Mouse (Mus musculus): ENCODE measurements around the gene Pusl1. TPM values are rescaled to one million over a fixed set of nuclear protein-coding genes. Genes with fewer than 3 reads are reported as not detected.
A peak's percentile ranks its signal among the peaks of the same experiment; 100 is the strongest.

Pusl1 gene
- total and polyA plus RNA-seq, 3 experiments, result 9.4 to 31.3 (median 10.1) TPM

DNA sequence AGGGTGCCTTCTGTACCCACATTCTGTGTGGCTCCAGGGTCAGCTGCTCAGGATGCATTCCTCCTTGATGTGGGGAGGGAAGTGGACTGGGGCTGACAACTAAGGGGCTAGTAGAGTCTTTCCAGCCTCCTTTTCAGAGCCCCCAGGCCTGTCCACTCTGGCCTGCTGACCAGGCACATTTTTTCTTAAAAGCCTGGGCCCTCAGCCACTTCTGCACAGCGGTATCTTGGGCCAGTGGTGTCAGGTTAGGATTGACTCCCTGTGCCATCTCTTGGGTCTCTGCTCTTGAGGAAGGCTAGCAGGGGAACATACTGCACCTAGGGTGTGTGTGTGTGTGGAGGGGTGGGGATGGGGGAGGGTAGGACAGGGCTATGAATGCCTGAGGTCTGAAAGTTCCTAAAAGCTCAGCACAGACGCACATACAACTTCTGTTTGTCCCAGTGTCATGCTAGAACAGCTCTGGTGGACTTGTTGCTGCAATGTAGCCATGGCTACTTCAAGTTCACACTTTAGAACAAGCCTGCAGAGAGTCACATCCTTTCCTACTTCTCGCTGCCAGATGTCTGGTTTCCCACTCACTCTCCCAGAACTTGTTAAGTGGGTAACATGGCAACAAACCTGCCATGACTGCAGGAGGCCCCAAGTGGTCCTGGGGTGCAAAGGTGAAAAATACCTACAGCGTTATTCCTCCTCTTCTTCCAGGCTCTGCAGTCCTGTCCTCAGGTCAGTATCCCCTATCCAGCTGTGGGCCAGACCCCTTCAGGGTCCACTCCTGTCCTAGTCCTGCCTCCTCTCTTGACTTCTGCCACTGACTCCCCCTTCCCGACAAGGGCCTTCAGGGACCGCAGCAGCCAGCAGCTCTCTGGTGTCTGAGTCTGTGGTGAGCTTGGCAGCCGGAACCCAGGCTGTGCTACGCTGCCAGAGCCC is 51.2 kb downstream of the Pusl1 start:
- intact Hi-C loops (cut with DNase I), result no loop called here
- Histone ChIP-seq H3K36me3 (ENCODE audit: control insufficient read depth, insufficient read depth, low read length) (no peaks in the 10 kb centered on the region), H3K9ac (ENCODE audit: low read depth, low read length) (peak overlapping the region; percentile 80), H3K27ac (peak overlapping the region; percentile 79), H3K79me2 (replicated peaks; ENCODE audit: control insufficient read depth, insufficient read depth, low read length) (no peaks in the 10 kb centered on the region), H3K4me1 (ENCODE audit: control insufficient read depth, insufficient read depth, low read length) (peaks cover 19% of the 10 kb centered on the region), H3K4me3 (peak overlapping the region; percentile 53), H3K27me3 (ENCODE audit: control insufficient read depth, insufficient read depth, low read length) (no peaks in the 10 kb centered on the region)
- 12% methylated on average over 8 of the region's 8 CpGs for whole genome bisulfite sequencing
- TF ChIP-seq POLR2A (IDR thresholded peaks at IDR 0.05; ENCODE audit: insufficient read depth, low read depth, low read length) (no peak), CTCF (IDR thresholded peaks at IDR 0.05) (no peak), EP300 (IDR thresholded peaks at IDR 0.05; ENCODE audit: insufficient read depth, low read depth, low read length) (no peak)
- DNase-seq, result peak in 1 of 2 experiments; percentile 19

DNA sequence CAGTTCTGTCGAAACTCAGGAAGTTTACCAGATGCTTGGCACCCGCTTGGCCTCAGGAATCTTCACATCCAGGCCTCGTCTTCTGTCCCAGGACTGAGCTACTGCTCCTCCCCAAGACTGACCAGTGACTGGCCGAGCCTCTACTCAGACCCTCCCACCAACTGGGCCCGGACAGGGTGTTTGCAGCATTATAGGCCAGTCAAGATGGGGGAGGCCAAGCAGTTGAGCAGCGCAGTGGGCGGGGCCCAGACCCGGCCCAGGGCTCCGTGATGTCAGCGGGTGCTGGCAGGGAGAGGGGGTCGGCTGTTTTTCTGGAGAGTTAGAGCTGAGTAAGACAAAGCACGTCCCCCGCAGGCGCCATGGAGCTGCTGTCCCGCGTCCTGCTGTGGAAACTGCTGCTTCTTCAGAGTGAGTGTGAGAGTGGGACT is 52.1 kb downstream of the Pusl1 start, which contains the start of gene Mxra8:
TSS of gene Mxra8 (plus strand) at position 198 of the 428 bp plus-strand sequence.
- Histone ChIP-seq H3K9ac (ENCODE audit: low read depth, low read length) (peak within 1 kb of the TSS; percentile 80), H3K79me2 (replicated peaks; ENCODE audit: control insufficient read depth, insufficient read depth, low read length) (no peaks in the 10 kb centered on the region), H3K4me1 (ENCODE audit: control insufficient read depth, insufficient read depth, low read length) (peaks cover 19% of the 10 kb centered on the region), H3K27ac (peak within 1 kb of the TSS; percentile 84), H3K36me3 (ENCODE audit: control insufficient read depth, insufficient read depth, low read length) (no peaks in the 10 kb centered on the region), H3K4me3 (peak within 1 kb of the TSS; percentile 53), H3K27me3 (ENCODE audit: control insufficient read depth, insufficient read depth, low read length) (no peaks in the 10 kb centered on the region)
- TF ChIP-seq POLR2A (IDR thresholded peaks at IDR 0.05; ENCODE audit: insufficient read depth, low read depth, low read length) (peak; percentile 80), EP300 (IDR thresholded peaks at IDR 0.05; ENCODE audit: insufficient read depth, low read depth, low read length) (peak; percentile 53; the same call in 1 of the 2 replicates), CTCF (IDR thresholded peaks at IDR 0.05) (no peak)
- WGBS, result 27% methylated on average over 16 of the region's 16 CpGs
- intact Hi-C loops (cut with DNase I), result no loop called here
- peak; percentile 87 to 92 for DNase-seq

DNA sequence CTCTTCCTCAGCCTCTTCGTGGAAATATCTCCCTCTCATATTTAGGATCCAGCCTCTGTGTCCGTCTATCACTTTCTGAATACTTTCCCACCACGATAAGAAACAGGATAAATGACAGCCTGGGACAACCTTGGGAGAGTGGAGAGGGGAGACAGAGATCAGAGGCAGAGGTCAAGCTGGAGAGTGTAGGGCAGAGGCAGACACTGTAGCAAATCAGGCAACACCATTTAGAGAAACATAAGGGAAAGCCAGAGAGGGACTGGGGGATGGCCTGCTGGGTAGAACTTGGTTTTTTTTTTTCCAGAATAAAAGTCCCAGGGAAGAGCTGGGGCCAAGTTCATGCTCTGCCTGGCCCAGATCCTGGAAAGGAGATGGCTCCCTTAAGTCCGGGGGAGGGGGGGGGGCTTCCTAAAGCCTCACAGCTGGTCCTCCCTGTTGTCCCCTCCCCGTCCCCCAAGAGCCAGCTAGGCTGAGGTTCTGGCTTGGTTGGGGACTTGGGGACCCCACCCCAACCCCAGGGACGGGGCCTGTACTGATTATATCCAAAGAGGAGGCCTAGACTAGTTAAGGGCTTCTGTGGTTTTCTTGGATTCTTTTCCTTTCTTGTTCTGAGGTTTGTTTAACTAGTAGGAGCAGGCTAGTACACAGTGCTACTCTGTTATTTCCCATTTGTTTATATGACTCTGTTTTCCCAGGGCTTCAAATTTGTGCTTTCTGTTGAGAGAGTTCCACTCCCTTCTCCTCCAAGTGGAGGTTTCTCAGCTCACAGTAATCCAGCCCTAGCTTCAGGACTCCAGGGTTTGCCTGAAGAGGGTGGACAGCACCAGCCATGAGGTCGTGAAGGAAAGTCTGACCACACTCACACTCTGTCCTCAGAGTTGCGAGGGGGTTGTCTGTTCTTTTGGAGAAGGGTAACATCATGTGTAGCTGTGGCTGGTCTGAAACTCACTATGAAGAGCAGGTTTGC is 53.1 kb downstream of the Pusl1 start:
- DNase-seq, result peak; percentile 65 to 70
- H3K27ac ChIP-seq, result peak overlapping the region; percentile 84
- no peak overlapping the region for H3K4me3 ChIP-seq
- H3K36me3 ChIP-seq (ENCODE audit: control insufficient read depth, insufficient read depth, low read length), result peaks cover 2% of the 10 kb centered on the region; the same call in 1 of the 2 replicates
- peaks cover 23% of the 10 kb centered on the region for H3K4me1 ChIP-seq (ENCODE audit: control insufficient read depth, insufficient read depth, low read length)
- H3K9ac ChIP-seq (ENCODE audit: low read depth, low read length), result peak overlapping the region; percentile 34; the same call in 1 of the 2 replicates
- no peaks in the 10 kb centered on the region for H3K27me3 ChIP-seq (ENCODE audit: control insufficient read depth, insufficient read depth, low read length)
- no peaks in the 10 kb centered on the region for H3K79me2 ChIP-seq (replicated peaks; ENCODE audit: control insufficient read depth, insufficient read depth, low read length)
- intact Hi-C loops (cut with DNase I), result no loop called here
- TF ChIP-seq POLR2A (IDR thresholded peaks at IDR 0.05; ENCODE audit: insufficient read depth, low read depth, low read length) (0 out of 2 replicates have a peak, but pooled peaks have one; percentile 10), CTCF (IDR thresholded peaks at IDR 0.05) (no peak), EP300 (IDR thresholded peaks at IDR 0.05; ENCODE audit: insufficient read depth, low read depth, low read length) (peak; percentile 54; the same call in 1 of the 2 replicates)
- 33% methylated on average over 8 of the region's 8 CpGs for WGBS

Small RNAs within 50 kb of the gene (microRNA-seq; reads per million reads assigned to microRNA genes)
- gene Gm22991, result 0 reads per million in 2 experiments

Other genes starting within 250 kb of the Pusl1 start
- gene Gm10563, start 246.4 kb downstream of the Pusl1 start, total RNA-seq (2021), result not detected
- not detected in 2 replicates for gene Gm10563, start 246.4 kb downstream of the Pusl1 start, polyA plus RNA-seq (2012; rRNA removed)
- gene Mmp23, start 238.4 kb downstream of the Pusl1 start, total RNA-seq (2021), result 1 to 10 TPM; 7.3 to 7.5 TPM
- 20.7 and 27.0 TPM in 2 replicates for gene Mmp23, start 238.4 kb downstream of the Pusl1 start, polyA plus RNA-seq (2012; rRNA removed)
- 10 to 100 TPM; 24.9 to 25.7 TPM for gene Mib2, start 222.6 kb downstream of the Pusl1 start, total RNA-seq (2021)
- 35.8 and 38.2 TPM in 2 replicates for gene Mib2, start 222.6 kb downstream of the Pusl1 start, polyA plus RNA-seq (2012; rRNA removed)
- 1 to 10 TPM; 1.2 to 1.5 TPM for gene Fndc10, start 197.4 kb downstream of the Pusl1 start, total RNA-seq (2021)
- gene Fndc10, start 197.4 kb downstream of the Pusl1 start, polyA plus RNA-seq (2012; rRNA removed), result 3.5 and 3.9 TPM in 2 replicates
- gene Ssu72, start 187.0 kb downstream of the Pusl1 start, total RNA-seq (2021), result 10 to 100 TPM; 43.6 to 51.6 TPM
- gene Ssu72, start 187.0 kb downstream of the Pusl1 start, polyA plus RNA-seq (2012; rRNA removed), result 51.7 and 60.9 TPM in 2 replicates
- gene Tmem240, start 157.0 kb downstream of the Pusl1 start, total RNA-seq (2021), result under 1 TPM; 0.26 to 0.32 TPM
- gene Tmem240, start 157.0 kb downstream of the Pusl1 start, polyA plus RNA-seq (2012; rRNA removed), result 0.33 and 0.59 TPM in 2 replicates
- gene Atad3a, start 130.7 kb downstream of the Pusl1 start, total RNA-seq (2021), result 10 to 100 TPM; 42.3 to 47.7 TPM
- 83.7 and 85.4 TPM in 2 replicates for gene Atad3a, start 130.7 kb downstream of the Pusl1 start, polyA plus RNA-seq (2012; rRNA removed)
- gene Vwa1, start 117.1 kb downstream of the Pusl1 start, total RNA-seq (2021), result 1 to 10 TPM; 6.4 to 9.8 TPM
- gene Vwa1, start 117.1 kb downstream of the Pusl1 start, polyA plus RNA-seq (2012; rRNA removed), result 14.4 and 21.7 TPM in 2 replicates
- gene Tmem88b, start 105.9 kb downstream of the Pusl1 start, total RNA-seq (2021), result 1 to 10 TPM in 1 of 2 experiments, under 1 TPM in 1; 0.84 to 1.1 TPM
- gene Tmem88b, start 105.9 kb downstream of the Pusl1 start, polyA plus RNA-seq (2012; rRNA removed), result 0.96 and 2.0 TPM in 2 replicates
- gene Ankrd65, start 101.3 kb downstream of the Pusl1 start, total RNA-seq (2021), result not detected
- gene Ankrd65, start 101.3 kb downstream of the Pusl1 start, polyA plus RNA-seq (2012; rRNA removed), result 0.41 TPM in 1 of 2 replicates, not detected in the other
- 10 to 100 TPM; 69.9 to 77.9 TPM for gene Mrpl20, start 88.9 kb downstream of the Pusl1 start, total RNA-seq (2021)
- gene Mrpl20, start 88.9 kb downstream of the Pusl1 start, polyA plus RNA-seq (2012; rRNA removed), result 49.6 and 50.7 TPM in 2 replicates
- gene Ccnl2, start 79.3 kb downstream of the Pusl1 start, total RNA-seq (2021), result 10 to 100 TPM; 26.6 to 27.4 TPM
- 46.0 and 69.4 TPM in 2 replicates for gene Ccnl2, start 79.3 kb downstream of the Pusl1 start, polyA plus RNA-seq (2012; rRNA removed)
- gene Aurkaip1, start 60.5 kb downstream of the Pusl1 start, total RNA-seq (2021), result 100 to 1,000 TPM in 1 of 2 experiments, 10 to 100 TPM in 1; 99.2 to 117 TPM
- gene Aurkaip1, start 60.5 kb downstream of the Pusl1 start, polyA plus RNA-seq (2012; rRNA removed), result 106 and 125 TPM in 2 replicates
- 10 to 100 TPM; 26.7 to 31.9 TPM for gene Mxra8, start 52.1 kb downstream of the Pusl1 start, total RNA-seq (2021)
- gene Mxra8, start 52.1 kb downstream of the Pusl1 start, polyA plus RNA-seq (2012; rRNA removed), result 84.7 and 118 TPM in 2 replicates
- gene Dvl1, start 44.4 kb downstream of the Pusl1 start, total RNA-seq (2021), result 10 to 100 TPM; 46.3 to 47.3 TPM
- gene Dvl1, start 44.4 kb downstream of the Pusl1 start, polyA plus RNA-seq (2012; rRNA removed), result 62.7 and 64.7 TPM in 2 replicates
- under 1 TPM; 0.13 to 0.16 TPM for gene Tas1r3, start 28.4 kb downstream of the Pusl1 start, total RNA-seq (2021)
- 0.32 and 0.35 TPM in 2 replicates for gene Tas1r3, start 28.4 kb downstream of the Pusl1 start, polyA plus RNA-seq (2012; rRNA removed)
- 1 to 10 TPM; 5.1 to 6.9 TPM for gene Cptp, start 22.3 kb downstream of the Pusl1 start, total RNA-seq (2021)
- 8.9 and 12.4 TPM in 2 replicates for gene Cptp, start 22.3 kb downstream of the Pusl1 start, polyA plus RNA-seq (2012; rRNA removed)
- gene Ints11, start 22.2 kb downstream of the Pusl1 start, total RNA-seq (2021), result 10 to 100 TPM; 15.3 to 17.4 TPM
- 15.8 and 23.2 TPM in 2 replicates for gene Ints11, start 22.2 kb downstream of the Pusl1 start, polyA plus RNA-seq (2012; rRNA removed)
- 10 to 100 TPM in 1 of 2 experiments, 1 to 10 TPM in 1; 9.7 to 11.3 TPM for gene Acap3, start within 50 bp of the Pusl1 start, total RNA-seq (2021)
- 19.2 and 20.0 TPM in 2 replicates for gene Acap3, start within 50 bp of the Pusl1 start, polyA plus RNA-seq (2012; rRNA removed)
- gene Ube2j2, start 52.0 kb upstream of the Pusl1 start, total RNA-seq (2021), result 10 to 100 TPM; 55.8 to 56.7 TPM
- 29.7 and 35.3 TPM in 2 replicates for gene Ube2j2, start 52.0 kb upstream of the Pusl1 start, polyA plus RNA-seq (2012; rRNA removed)
- gene C1qtnf12, start 70.5 kb upstream of the Pusl1 start, total RNA-seq (2021), result 10 to 100 TPM; 16.6 to 17.9 TPM
- gene C1qtnf12, start 70.5 kb upstream of the Pusl1 start, polyA plus RNA-seq (2012; rRNA removed), result 17.2 and 21.8 TPM in 2 replicates
- 1 to 10 TPM; 2.5 to 3.0 TPM for gene B3galt6, start 100.9 kb upstream of the Pusl1 start, total RNA-seq (2021)
- gene B3galt6, start 100.9 kb upstream of the Pusl1 start, polyA plus RNA-seq (2012; rRNA removed), result 2.7 and 3.6 TPM in 2 replicates
- gene Sdf4, start 101.1 kb upstream of the Pusl1 start, total RNA-seq (2021), result 10 to 100 TPM; 79.2 to 91.0 TPM
- 23.7 and 37.1 TPM in 2 replicates for gene Sdf4, start 101.1 kb upstream of the Pusl1 start, polyA plus RNA-seq (2012; rRNA removed)
- not detected for gene Tnfrsf4, start 122.1 kb upstream of the Pusl1 start, total RNA-seq (2021)
- gene Tnfrsf4, start 122.1 kb upstream of the Pusl1 start, polyA plus RNA-seq (2012; rRNA removed), result 1.1 and 1.4 TPM in 2 replicates
- gene Tnfrsf18, start 134.4 kb upstream of the Pusl1 start, total RNA-seq (2021), result under 1 TPM in 1 of 2 experiments, not detected in 1; 0.31 TPM
- 0.80 and 0.82 TPM in 2 replicates for gene Tnfrsf18, start 134.4 kb upstream of the Pusl1 start, polyA plus RNA-seq (2012; rRNA removed)
- not detected for gene Ttll10, start 167.6 kb upstream of the Pusl1 start, total RNA-seq (2021)
- gene Ttll10, start 167.6 kb upstream of the Pusl1 start, polyA plus RNA-seq (2012; rRNA removed), result 0.32 and 1.1 TPM in 2 replicates
- gene 9430015G10Rik, start 218.2 kb upstream of the Pusl1 start, total RNA-seq (2021), result 1 to 10 TPM; 1.7 to 3.5 TPM
- gene 9430015G10Rik, start 218.2 kb upstream of the Pusl1 start, polyA plus RNA-seq (2012; rRNA removed), result 5.9 and 7.5 TPM in 2 replicates
- gene Rnf223, start 238.7 kb upstream of the Pusl1 start, total RNA-seq (2021), result under 1 TPM in 1 of 2 experiments, not detected in 1; 0.07 TPM
- 0.09 and 0.14 TPM in 2 replicates for gene Rnf223, start 238.7 kb upstream of the Pusl1 start, polyA plus RNA-seq (2012; rRNA removed)